Mouse (Mus musculus): ENCODE measurements around the gene Fgfr2.

Fgfr2 gene

GRCm38 (mm10) chr7:132464894-132465293 is 658.3 kb downstream of the Fgfr2 start:
- no peaks in the 10 kb centered on the region for H3K9me3 ChIP-seq (ENCODE audit: low read length)
- no peaks in the 10 kb centered on the region for H3K36me3 ChIP-seq (ENCODE audit: insufficient read depth, low read length)
- peaks cover 17% of the 10 kb centered on the region; the same call in 1 of the 2 replicates for H3K27me3 ChIP-seq (ENCODE audit: insufficient read depth, low read length)
- TF ChIP-seq NANOG (IDR thresholded peaks at IDR 0.05; ENCODE audit: borderline replicate concordance, low read length), result no peak
- TF ChIP-seq POU5F1 (IDR thresholded peaks at IDR 0.05; ENCODE audit: borderline replicate concordance, low read length), result no peak
- no peak for TF ChIP-seq CTCF (conservative IDR thresholded peaks at IDR 0.05; ENCODE audit: low read length)
- H3K4me1 ChIP-seq (replicated peaks; ENCODE audit: low read depth, low read length), result no peaks in the 10 kb centered on the region
- no peak overlapping the region for H3K4me3 ChIP-seq (replicated peaks; ENCODE audit: low read length)

GRCm38 (mm10) chr7:132458493-132458892 is 664.7 kb downstream of the Fgfr2 start:
- H3K27me3 ChIP-seq (ENCODE audit: insufficient read depth, low read length), result peaks cover 11% of the 10 kb centered on the region
- peaks cover 17% of the 10 kb centered on the region for H3K9me3 ChIP-seq (ENCODE audit: low read length)
- TF ChIP-seq NANOG (IDR thresholded peaks at IDR 0.05; ENCODE audit: borderline replicate concordance, low read length) (no peak), CTCF (conservative IDR thresholded peaks at IDR 0.05; ENCODE audit: low read length) (no peak), POU5F1 (IDR thresholded peaks at IDR 0.05; ENCODE audit: borderline replicate concordance, low read length) (no peak)
- no peaks in the 10 kb centered on the region for H3K36me3 ChIP-seq (ENCODE audit: insufficient read depth, low read length)
- no peaks in the 10 kb centered on the region; the same call in 1 of the 2 replicates for H3K4me1 ChIP-seq (replicated peaks; ENCODE audit: low read depth, low read length)
- no peak overlapping the region for H3K4me3 ChIP-seq (replicated peaks; ENCODE audit: low read length)

DNA sequence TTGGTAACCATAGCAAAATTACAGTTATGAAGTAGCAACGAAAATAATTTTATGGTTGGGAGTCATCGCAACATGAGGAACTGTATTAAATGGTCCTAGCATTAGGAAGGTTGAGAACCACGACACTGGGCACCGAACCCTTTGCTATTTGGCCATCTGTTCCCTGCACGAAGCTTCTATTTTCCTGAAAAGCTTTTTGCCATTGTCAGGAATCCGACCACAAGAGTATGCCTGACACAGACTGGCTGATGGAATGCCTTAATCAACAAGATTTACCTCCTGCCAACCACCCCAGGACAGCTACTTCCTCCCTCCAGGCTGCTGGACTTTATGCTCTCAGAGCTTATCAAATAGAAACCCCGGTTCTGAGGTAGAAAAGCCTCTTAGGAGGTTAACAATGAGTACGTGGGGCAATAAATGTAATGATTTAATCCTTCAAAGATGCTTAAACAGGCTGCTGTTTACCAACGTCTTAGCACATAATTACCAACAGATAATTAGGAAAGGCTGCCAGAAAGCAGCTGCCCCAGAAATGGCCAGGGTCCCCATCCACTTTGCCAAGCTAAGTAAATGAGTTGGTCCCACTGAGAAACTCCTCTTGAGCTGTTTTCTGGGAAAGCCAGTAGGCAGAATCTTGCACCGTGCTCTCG is 668.0 kb downstream of the Fgfr2 start:
- H3K27me3 ChIP-seq (ENCODE audit: insufficient read depth, low read length), result peaks cover 8% of the 10 kb centered on the region
- H3K4me1 ChIP-seq (replicated peaks; ENCODE audit: low read depth, low read length), result no peaks in the 10 kb centered on the region; the same call in 1 of the 2 replicates
- no peak overlapping the region for H3K4me3 ChIP-seq (replicated peaks; ENCODE audit: low read length)
- peaks cover 32% of the 10 kb centered on the region for H3K9me3 ChIP-seq (ENCODE audit: low read length)
- TF ChIP-seq POU5F1 (IDR thresholded peaks at IDR 0.05; ENCODE audit: borderline replicate concordance, low read length), result no peak
- no peaks in the 10 kb centered on the region for H3K36me3 ChIP-seq (ENCODE audit: insufficient read depth, low read length)

- no peak for TF ChIP-seq POU5F1 (IDR thresholded peaks at IDR 0.05; ENCODE audit: borderline replicate concordance, low read length)
- no peak for TF ChIP-seq NANOG (IDR thresholded peaks at IDR 0.05; ENCODE audit: borderline replicate concordance, low read length)
- TF ChIP-seq CTCF (conservative IDR thresholded peaks at IDR 0.05; ENCODE audit: low read length), result no peak
- H3K36me3 ChIP-seq (ENCODE audit: insufficient read depth, low read length), result no peaks in the 10 kb centered on the region
- no peaks in the 10 kb centered on the region for H3K27me3 ChIP-seq (ENCODE audit: insufficient read depth, low read length)
- no peaks in the 10 kb centered on the region for H3K4me1 ChIP-seq (replicated peaks; ENCODE audit: low read depth, low read length)
- H3K9me3 ChIP-seq (ENCODE audit: low read length), result peaks cover 32% of the 10 kb centered on the region
- no peak overlapping the region for H3K4me3 ChIP-seq (replicated peaks; ENCODE audit: low read length)
These were observed 673.0 kb downstream of the Fgfr2 start for GRCm38 (mm10) chr7:132449891-132450735.

- H3K4me3 ChIP-seq (replicated peaks; ENCODE audit: low read length), result no peak overlapping the region
- H3K9me3 ChIP-seq (ENCODE audit: low read length), result peaks cover 17% of the 10 kb centered on the region
- no peaks in the 10 kb centered on the region for H3K36me3 ChIP-seq (ENCODE audit: insufficient read depth, low read length)
- H3K4me1 ChIP-seq (replicated peaks; ENCODE audit: low read depth, low read length), result no peaks in the 10 kb centered on the region
- TF ChIP-seq CTCF (conservative IDR thresholded peaks at IDR 0.05; ENCODE audit: low read length) (no peak), NANOG (IDR thresholded peaks at IDR 0.05; ENCODE audit: borderline replicate concordance, low read length) (no peak), POU5F1 (IDR thresholded peaks at IDR 0.05; ENCODE audit: borderline replicate concordance, low read length) (no peak)
- no peaks in the 10 kb centered on the region for H3K27me3 ChIP-seq (ENCODE audit: insufficient read depth, low read length)
These were observed 674.5 kb downstream of the Fgfr2 start for GRCm38 (mm10) chr7:132448511-132449154.

DNA sequence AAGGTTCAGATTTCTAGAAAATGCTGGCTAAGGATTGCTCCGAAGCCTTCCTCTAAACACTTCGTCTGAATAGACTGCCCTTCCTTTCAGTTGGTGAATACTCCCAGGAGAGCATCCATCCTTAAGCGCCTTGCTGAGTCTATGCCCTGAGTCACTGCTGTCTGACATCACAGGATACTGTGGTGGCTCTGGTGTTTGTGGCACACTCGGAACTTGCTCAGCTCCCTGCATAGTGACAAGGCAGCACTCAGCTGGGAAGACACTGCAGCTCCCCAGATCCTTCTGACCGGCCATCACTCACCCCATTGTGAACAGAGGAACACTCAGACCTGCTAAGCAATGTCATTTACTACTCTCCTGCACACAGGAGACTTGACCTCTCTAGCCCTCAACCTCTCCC is 675.6 kb downstream of the Fgfr2 start:
- no peaks in the 10 kb centered on the region for H3K27me3 ChIP-seq (ENCODE audit: insufficient read depth, low read length)
- H3K4me1 ChIP-seq (replicated peaks; ENCODE audit: low read depth, low read length), result no peaks in the 10 kb centered on the region
- no peak overlapping the region for H3K4me3 ChIP-seq (replicated peaks; ENCODE audit: low read length)
- no peak for TF ChIP-seq POU5F1 (IDR thresholded peaks at IDR 0.05; ENCODE audit: borderline replicate concordance, low read length)
- H3K36me3 ChIP-seq (ENCODE audit: insufficient read depth, low read length), result no peaks in the 10 kb centered on the region
- H3K9me3 ChIP-seq (ENCODE audit: low read length), result peaks cover 9% of the 10 kb centered on the region

GRCm38 (mm10) chr7:132446841-132447240 is 676.3 kb downstream of the Fgfr2 start:
- Histone ChIP-seq H3K27me3 (ENCODE audit: insufficient read depth, low read length) (no peaks in the 10 kb centered on the region), H3K36me3 (ENCODE audit: insufficient read depth, low read length) (no peaks in the 10 kb centered on the region), H3K4me1 (replicated peaks; ENCODE audit: low read depth, low read length) (no peaks in the 10 kb centered on the region), H3K4me3 (replicated peaks; ENCODE audit: low read length) (no peak overlapping the region), H3K9me3 (ENCODE audit: low read length) (peaks cover 9% of the 10 kb centered on the region)
- TF ChIP-seq POU5F1 (IDR thresholded peaks at IDR 0.05; ENCODE audit: borderline replicate concordance, low read length), result no peak
- TF ChIP-seq CTCF (conservative IDR thresholded peaks at IDR 0.05; ENCODE audit: low read length), result no peak
- no peak for TF ChIP-seq NANOG (IDR thresholded peaks at IDR 0.05; ENCODE audit: borderline replicate concordance, low read length)

DNA sequence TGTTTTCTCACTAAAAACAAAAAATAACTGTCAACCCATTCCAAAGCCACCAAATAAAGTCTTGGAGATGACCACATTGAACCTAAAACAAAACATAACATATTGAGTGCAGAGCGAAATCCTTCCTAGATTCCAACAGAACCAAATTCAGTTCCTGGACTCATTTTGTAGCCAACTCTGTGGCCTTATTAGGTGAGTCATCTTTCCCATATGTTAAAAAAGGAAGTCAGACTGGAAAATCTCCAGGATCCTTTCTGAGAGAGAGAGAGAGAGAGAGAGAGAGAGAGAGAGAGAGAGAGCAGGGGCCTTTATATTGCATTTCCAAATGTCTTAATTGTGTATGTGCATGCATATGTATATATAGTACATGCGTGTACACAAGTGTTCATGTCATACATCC is 678.9 kb downstream of the Fgfr2 start:
- Histone ChIP-seq H3K9me3 (ENCODE audit: low read length) (peaks cover 14% of the 10 kb centered on the region), H3K4me3 (replicated peaks; ENCODE audit: low read length) (no peak overlapping the region), H3K4me1 (replicated peaks; ENCODE audit: low read depth, low read length) (no peaks in the 10 kb centered on the region), H3K36me3 (ENCODE audit: insufficient read depth, low read length) (no peaks in the 10 kb centered on the region), H3K27me3 (ENCODE audit: insufficient read depth, low read length) (no peaks in the 10 kb centered on the region)
- TF ChIP-seq POU5F1 (IDR thresholded peaks at IDR 0.05; ENCODE audit: borderline replicate concordance, low read length) (no peak), CTCF (conservative IDR thresholded peaks at IDR 0.05; ENCODE audit: low read length) (no peak), NANOG (IDR thresholded peaks at IDR 0.05; ENCODE audit: borderline replicate concordance, low read length) (no peak)

Measured in E14TG2a.4 (cell line).